Mouse (Mus musculus): ENCODE results near the gene Atf5. TPM values are rescaled to one million over a fixed set of nuclear protein-coding genes. Genes with fewer than 3 reads are reported as not detected.

Atf5 gene
- polyA plus RNA-seq, 1 experiment from 2014 or later, result 1.9 TPM

GRCm38 (mm10) chr7:44836016-44836404 is 19.6 kb upstream of the Atf5 start:
- H3K27ac ChIP-seq (ENCODE audit: low read depth, low read length), result no peak overlapping the region
- peaks cover 20% of the 10 kb centered on the region for H3K27me3 ChIP-seq (ENCODE audit: control insufficient read depth, insufficient read depth, low read length)
- peaks cover 10% of the 10 kb centered on the region for H3K4me1 ChIP-seq (replicated peaks; ENCODE audit: control insufficient read depth, insufficient read depth, low read length)
- no peaks in the 10 kb centered on the region for H3K9me3 ChIP-seq (ENCODE audit: control insufficient read depth, low read length)
- H3K9ac ChIP-seq (ENCODE audit: low read depth, low read length), result no peak overlapping the region
- H3K4me2 ChIP-seq (replicated peaks; ENCODE audit: low read depth, low read length), result no peak overlapping the region
- no peak overlapping the region for H3K4me3 ChIP-seq (ENCODE audit: low read depth, low read length)
- DNase-seq (ENCODE audit: low spot score) (no peak), ATAC-seq (ENCODE audit: low FRiP score) (no peak)
- WGBS, result 51% methylated on average over 3 of the region's 3 CpGs
- 0 out of 2 replicates have a peak, but pooled peaks cover 2% of the 10 kb centered on the region for H3K36me3 ChIP-seq (ENCODE audit: control insufficient read depth, insufficient read depth, low read length)

- DNase-seq (ENCODE audit: low spot score) (no peak), ATAC-seq (ENCODE audit: low FRiP score) (no peak)
- H3K9me3 ChIP-seq (ENCODE audit: control insufficient read depth, low read length), result no peaks in the 10 kb centered on the region
- peaks cover 9% of the 10 kb centered on the region for H3K4me1 ChIP-seq (replicated peaks; ENCODE audit: control insufficient read depth, insufficient read depth, low read length)
- H3K4me3 ChIP-seq (ENCODE audit: low read depth, low read length), result no peak overlapping the region
- H3K27me3 ChIP-seq (ENCODE audit: control insufficient read depth, insufficient read depth, low read length), result peaks cover 17% of the 10 kb centered on the region
- no peak overlapping the region for H3K9ac ChIP-seq (ENCODE audit: low read depth, low read length)
- H3K27ac ChIP-seq (ENCODE audit: low read depth, low read length), result no peak overlapping the region
- WGBS, result 87% methylated on average over 1 of the region's 1 CpGs
- H3K36me3 ChIP-seq (ENCODE audit: control insufficient read depth, insufficient read depth, low read length), result peaks cover 4% of the 10 kb centered on the region; the same call in 1 of the 2 replicates
- no peak overlapping the region for H3K4me2 ChIP-seq (replicated peaks; ENCODE audit: low read depth, low read length)
Observed at GRCm38 (mm10) chr7:44835373-44836015, 19.0 kb upstream of the Atf5 start.

- ATAC-seq (ENCODE audit: low FRiP score) (no peak), DNase-seq (ENCODE audit: low spot score) (no peak)
- Histone ChIP-seq H3K27ac (ENCODE audit: low read depth, low read length) (no peak overlapping the region), H3K9ac (ENCODE audit: low read depth, low read length) (no peak overlapping the region), H3K27me3 (ENCODE audit: control insufficient read depth, insufficient read depth, low read length) (no peaks in the 10 kb centered on the region), H3K9me3 (ENCODE audit: control insufficient read depth, low read length) (no peaks in the 10 kb centered on the region), H3K4me2 (replicated peaks; ENCODE audit: low read depth, low read length) (no peak overlapping the region), H3K36me3 (ENCODE audit: control insufficient read depth, insufficient read depth, low read length) (peaks cover 15% of the 10 kb centered on the region), H3K4me3 (ENCODE audit: low read depth, low read length) (no peak overlapping the region), H3K4me1 (replicated peaks; ENCODE audit: control insufficient read depth, insufficient read depth, low read length) (no peaks in the 10 kb centered on the region)
- 78% methylated on average over 4 of the region's 4 CpGs for WGBS
Observed at GRCm38 (mm10) chr7:44832763-44833162, 16.3 kb upstream of the Atf5 start.

- ATAC-seq (ENCODE audit: low FRiP score), result no peak
- H3K36me3 ChIP-seq (ENCODE audit: control insufficient read depth, insufficient read depth, low read length), result peaks cover 15% of the 10 kb centered on the region
- H3K4me2 ChIP-seq (replicated peaks; ENCODE audit: low read depth, low read length), result no peak overlapping the region
- H3K9me3 ChIP-seq (ENCODE audit: control insufficient read depth, low read length), result no peaks in the 10 kb centered on the region
- no peak overlapping the region for H3K27ac ChIP-seq (ENCODE audit: low read depth, low read length)
- no peak overlapping the region for H3K4me3 ChIP-seq (ENCODE audit: low read depth, low read length)
- H3K9ac ChIP-seq (ENCODE audit: low read depth, low read length), result no peak overlapping the region
- 94% methylated on average over 5 of the region's 5 CpGs for WGBS
- H3K4me1 ChIP-seq (replicated peaks; ENCODE audit: control insufficient read depth, insufficient read depth, low read length), result no peaks in the 10 kb centered on the region
- H3K27me3 ChIP-seq (ENCODE audit: control insufficient read depth, insufficient read depth, low read length), result no peaks in the 10 kb centered on the region
- no peak for DNase-seq (ENCODE audit: low spot score)
Observed at GRCm38 (mm10) chr7:44828706-44829105, 12.2 kb upstream of the Atf5 start.

GRCm38 (mm10) chr7:44826771-44827170 is 10.3 kb upstream of the Atf5 start:
- Histone ChIP-seq H3K9me3 (ENCODE audit: control insufficient read depth, low read length) (no peaks in the 10 kb centered on the region), H3K4me1 (replicated peaks; ENCODE audit: control insufficient read depth, insufficient read depth, low read length) (no peaks in the 10 kb centered on the region), H3K36me3 (ENCODE audit: control insufficient read depth, insufficient read depth, low read length) (peaks cover 15% of the 10 kb centered on the region), H3K27me3 (ENCODE audit: control insufficient read depth, insufficient read depth, low read length) (no peaks in the 10 kb centered on the region), H3K9ac (ENCODE audit: low read depth, low read length) (no peak overlapping the region), H3K4me2 (replicated peaks; ENCODE audit: low read depth, low read length) (no peak overlapping the region), H3K4me3 (ENCODE audit: low read depth, low read length) (no peak overlapping the region), H3K27ac (ENCODE audit: low read depth, low read length) (no peak overlapping the region)
- ATAC-seq (ENCODE audit: low FRiP score), result no peak
- WGBS, result 95% methylated on average over 3 of the region's 3 CpGs
- no peak for DNase-seq (ENCODE audit: low spot score)

- peaks cover 9% of the 10 kb centered on the region for H3K36me3 ChIP-seq (ENCODE audit: control insufficient read depth, insufficient read depth, low read length)
- no peak overlapping the region for H3K27ac ChIP-seq (ENCODE audit: low read depth, low read length)
- peak; percentile 87 for DNase-seq (ENCODE audit: low spot score)
- no peaks in the 10 kb centered on the region for H3K9me3 ChIP-seq (ENCODE audit: control insufficient read depth, low read length)
- ATAC-seq (ENCODE audit: low FRiP score), result no peak
- H3K4me3 ChIP-seq (ENCODE audit: low read depth, low read length), result no peak overlapping the region
- 27% methylated on average over 3 of the region's 3 CpGs for WGBS
- no peak overlapping the region for H3K9ac ChIP-seq (ENCODE audit: low read depth, low read length)
- H3K4me2 ChIP-seq (replicated peaks; ENCODE audit: low read depth, low read length), result no peak overlapping the region
- no peaks in the 10 kb centered on the region for H3K27me3 ChIP-seq (ENCODE audit: control insufficient read depth, insufficient read depth, low read length)
- H3K4me1 ChIP-seq (replicated peaks; ENCODE audit: control insufficient read depth, insufficient read depth, low read length), result no peaks in the 10 kb centered on the region
Observed at GRCm38 (mm10) chr7:44824872-44825271, 8.4 kb upstream of the Atf5 start.

DNA sequence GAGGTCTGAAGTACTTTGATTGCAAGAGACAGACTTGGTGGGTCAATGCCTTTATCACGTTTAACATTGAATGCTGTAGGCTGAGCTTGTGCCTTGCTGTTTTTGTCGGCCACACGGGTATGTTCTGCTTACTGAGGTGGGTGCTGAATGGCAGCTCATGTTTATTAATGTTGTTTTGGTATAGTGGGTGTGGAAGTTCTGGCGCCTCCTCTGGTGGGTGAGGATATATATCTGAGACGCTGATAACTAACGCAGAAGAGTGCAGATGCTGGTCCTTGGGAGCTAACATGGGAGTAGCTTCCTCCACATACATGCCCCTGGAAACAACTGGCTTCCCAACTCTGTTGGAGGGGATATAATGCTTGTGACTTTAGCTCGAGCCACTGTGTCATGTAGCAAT is 7.0 kb upstream of the Atf5 start:
- Histone ChIP-seq H3K4me2 (replicated peaks; ENCODE audit: low read depth, low read length) (no peak overlapping the region), H3K9ac (ENCODE audit: low read depth, low read length) (no peak overlapping the region), H3K27me3 (ENCODE audit: control insufficient read depth, insufficient read depth, low read length) (no peaks in the 10 kb centered on the region), H3K36me3 (ENCODE audit: control insufficient read depth, insufficient read depth, low read length) (no peaks in the 10 kb centered on the region), H3K27ac (ENCODE audit: low read depth, low read length) (no peak overlapping the region), H3K4me3 (ENCODE audit: low read depth, low read length) (no peak overlapping the region), H3K4me1 (replicated peaks; ENCODE audit: control insufficient read depth, insufficient read depth, low read length) (peaks cover 5% of the 10 kb centered on the region), H3K9me3 (ENCODE audit: control insufficient read depth, low read length) (no peaks in the 10 kb centered on the region)
- DNase-seq (ENCODE audit: low spot score) (peak; percentile 43), ATAC-seq (ENCODE audit: low FRiP score) (no peak)
- WGBS, result 39% methylated on average over 7 of the region's 7 CpGs

GRCm38 (mm10) chr7:44821666-44822448 is 5.4 kb upstream of the Atf5 start:
- H3K4me1 ChIP-seq (replicated peaks; ENCODE audit: control insufficient read depth, insufficient read depth, low read length), result peaks cover 13% of the 10 kb centered on the region
- DNase-seq (ENCODE audit: low spot score) (no peak), ATAC-seq (ENCODE audit: low FRiP score) (no peak)
- H3K4me2 ChIP-seq (replicated peaks; ENCODE audit: low read depth, low read length), result no peak overlapping the region
- H3K9ac ChIP-seq (ENCODE audit: low read depth, low read length), result no peak overlapping the region
- no peak overlapping the region for H3K4me3 ChIP-seq (ENCODE audit: low read depth, low read length)
- 84% methylated on average over 7 of the region's 7 CpGs for WGBS
- H3K9me3 ChIP-seq (ENCODE audit: control insufficient read depth, low read length), result no peaks in the 10 kb centered on the region
- H3K36me3 ChIP-seq (ENCODE audit: control insufficient read depth, insufficient read depth, low read length), result no peaks in the 10 kb centered on the region
- no peaks in the 10 kb centered on the region for H3K27me3 ChIP-seq (ENCODE audit: control insufficient read depth, insufficient read depth, low read length)
- H3K27ac ChIP-seq (ENCODE audit: low read depth, low read length), result no peak overlapping the region

DNA sequence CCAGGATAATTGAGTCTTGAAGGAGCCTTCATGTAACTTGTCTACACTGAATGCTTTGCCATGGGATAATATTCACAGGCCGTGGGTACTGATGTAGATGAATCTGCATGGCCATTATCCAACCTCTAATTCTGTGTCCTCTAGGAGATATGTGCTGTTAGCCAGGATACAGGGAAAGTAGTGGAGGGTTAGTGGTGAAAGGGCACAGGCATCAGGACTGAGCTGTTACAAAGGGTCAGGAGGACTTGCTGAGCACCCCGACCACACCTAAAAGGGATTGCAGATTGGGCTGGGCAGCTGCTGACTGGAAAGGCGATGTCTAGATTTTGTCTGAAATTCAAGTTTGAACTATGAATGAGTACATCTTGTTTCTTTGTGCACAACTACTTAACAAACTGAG is 4.1 kb upstream of the Atf5 start:
- ATAC-seq (ENCODE audit: low FRiP score), result no peak
- Histone ChIP-seq H3K27me3 (ENCODE audit: control insufficient read depth, insufficient read depth, low read length) (no peaks in the 10 kb centered on the region), H3K36me3 (ENCODE audit: control insufficient read depth, insufficient read depth, low read length) (no peaks in the 10 kb centered on the region), H3K9ac (ENCODE audit: low read depth, low read length) (no peak overlapping the region), H3K4me3 (ENCODE audit: low read depth, low read length) (no peak overlapping the region), H3K27ac (ENCODE audit: low read depth, low read length) (no peak overlapping the region), H3K4me2 (replicated peaks; ENCODE audit: low read depth, low read length) (no peak overlapping the region), H3K9me3 (ENCODE audit: control insufficient read depth, low read length) (no peaks in the 10 kb centered on the region), H3K4me1 (replicated peaks; ENCODE audit: control insufficient read depth, insufficient read depth, low read length) (peaks cover 13% of the 10 kb centered on the region)
- no peak for DNase-seq (ENCODE audit: low spot score)
- 96% methylated on average over 3 of the region's 3 CpGs for WGBS
